ENCODE assay signal across 25 mouse cellular contexts in genomic region chr2:180415627-180416026, GRCm38 (mm10). TPM values are rescaled to one million over a fixed set of nuclear protein-coding genes. Genes with fewer than 3 reads are reported as not detected.
DNase-seq lines count a peak whose midpoint lies in the region; ATAC-seq and TF ChIP-seq lines count a peak whose summit lies in the region.
"Had no signal": no experiment of that assay in that cellular context is flagged by ENCODE, and none has a peak within 500 bp of the region (broad histone marks: within the 10 kb centered on the region; RNA-seq: fewer than 3 reads in every experiment).

No protein-coding gene starts in this region.

- no peak for TF ChIP-seq CTCF in lung, postnatal 0 days (IDR thresholded peaks at IDR 0.05)

- no peaks in the 10 kb centered on the region for H3K27me3 ChIP-seq in lung, postnatal 0 days (replicated peaks; ENCODE audit: insufficient read depth, low read length)
- H3K27me3 ChIP-seq: intestine, embryonic 15.5 days had no signal

- H3K9me3 ChIP-seq in lung, postnatal 0 days (ENCODE audit: low read length) = no peaks in the 10 kb centered on the region
- H3K9me3 ChIP-seq: forebrain, embryonic 10.5 days; forebrain, embryonic 13.5 days; G1E; heart, embryonic 12.5 days; heart, embryonic 15.5 days; hindbrain, embryonic 10.5 days; hindbrain, embryonic 13.5 days; intestine, embryonic 15.5 days had no signal

- peak; percentile 10 for DNase-seq in cerebellum, adult 11-12 months
- DNase-seq in cerebellum, adult 9-10 months = no peak
- DNase-seq in cerebellum, postnatal 10 days = peak; percentile 63 to 65
- DNase-seq in cerebellum, adult 8-10 months = no peak
- DNase-seq in MN1 (ENCODE audit: low spot score) = peak; percentile 56
- DNase-seq in cerebellum, postnatal 36 days = peak; percentile 29 to 32
- DNase-seq in lung, postnatal 0 days (ENCODE audit: low spot score) = no peak
- DNase-seq: adrenal gland, adult 2 months; adrenal gland, postnatal 25 days; gastrocnemius, postnatal 14 days; heart, adult 18-20 months; heart, postnatal 10 days; heart, postnatal 36 days; kidney, adult 11 months; kidney, adult 8-10 months had no signal

- TF ChIP-seq EP300 in lung, postnatal 0 days (IDR thresholded peaks at IDR 0.05) = no peak

- no peak overlapping the region for H3K9ac ChIP-seq in lung, postnatal 0 days (replicated peaks; ENCODE audit: low read depth)
- H3K9ac ChIP-seq: forebrain, embryonic 13.5 days; heart, embryonic 12.5 days; heart, embryonic 15.5 days; hindbrain, embryonic 13.5 days; intestine, embryonic 15.5 days had no signal

- no peak overlapping the region for H3K4me3 ChIP-seq in lung, postnatal 0 days (ENCODE audit: low read depth, low read length)
- H3K4me3 ChIP-seq: forebrain, embryonic 10.5 days; forebrain, embryonic 13.5 days; heart, embryonic 12.5 days; heart, embryonic 15.5 days; hindbrain, embryonic 10.5 days; hindbrain, embryonic 13.5 days; intestine, embryonic 15.5 days had no signal

- H3K36me3 ChIP-seq in lung, postnatal 0 days (ENCODE audit: insufficient read depth, low read length) = no peaks in the 10 kb centered on the region
- H3K36me3 ChIP-seq: forebrain, embryonic 10.5 days; G1E; heart, embryonic 12.5 days; heart, embryonic 15.5 days; hindbrain, embryonic 10.5 days; hindbrain, embryonic 13.5 days; intestine, embryonic 15.5 days had no signal

- H3K4me1 ChIP-seq in lung, postnatal 0 days (ENCODE audit: insufficient read depth, low read depth, low read length) = no peaks in the 10 kb centered on the region
- H3K4me1 ChIP-seq: forebrain, embryonic 10.5 days; heart, embryonic 12.5 days; heart, embryonic 15.5 days; intestine, embryonic 15.5 days had no signal

- ATAC-seq in lung, postnatal 0 days = no peak
- ATAC-seq: forebrain, embryonic 13.5 days; forebrain, embryonic 16.5 days; hindbrain, embryonic 16.5 days; intestine, embryonic 15.5 days had no signal

- H3K27ac ChIP-seq in lung, postnatal 0 days (ENCODE audit: low read length) = no peak overlapping the region
- H3K27ac ChIP-seq: forebrain, embryonic 10.5 days; forebrain, embryonic 13.5 days; heart, embryonic 15.5 days; hindbrain, embryonic 10.5 days; hindbrain, embryonic 13.5 days; intestine, embryonic 15.5 days had no signal

- no peak overlapping the region for H3K4me2 ChIP-seq in lung, postnatal 0 days (replicated peaks; ENCODE audit: low read depth, low read length)
- H3K4me2 ChIP-seq: forebrain, embryonic 13.5 days; heart, embryonic 12.5 days; heart, embryonic 15.5 days; hindbrain, embryonic 13.5 days; intestine, embryonic 15.5 days had no signal

- 53% methylated on average over 3 of the region's 3 CpGs for WGBS in lung, postnatal 0 days

RNA-seq across cellular contexts. Expression of gene Slco4a1, which starts 40.4 kb away (rescaled TPM):
- polyA plus RNA-seq in lung, postnatal 0 days (2015; fragmentation: Nextera tagmentation; extraction: Ambion mirVana) = 0.20 and 0.21 TPM in 2 replicates
- polyA plus RNA-seq: G1E had no signal

Comparison
In these comparisons a context has a peak if more than half of its experiments do, and no peak if none do; other contexts are left out.
1. DNase-seq: peak in cerebellum, adult 11-12 months (single experiment), cerebellum, postnatal 10 days (2 of 2), MN1 (single experiment) and cerebellum, postnatal 36 days (2 of 2); none in cerebellum, adult 9-10 months (single experiment), cerebellum, adult 8-10 months (single experiment) and lung, postnatal 0 days (single experiment).